Mouse (Mus musculus) liver, embryonic 16.5 days (tissue): ENCODE results near the gene Ndufb5. TPM values are rescaled to one million over a fixed set of nuclear protein-coding genes. Genes with fewer than 3 reads are reported as not detected.
"Not testable (repeated sequence)": the region's sequence is repeated elsewhere in the genome, so short reads cannot be mapped to it uniquely, and the experiment has no call there.

Experiments
- ATAC-seq: fragments of 200-750 bp; cut with Nextera tagmentation; 2 replicates; pipeline ENCODE4 v1.8.0; 2017; ENCODE audit warnings: low read depth, mild to moderate bottlenecking, moderate number of reproducible peaks, moderate library complexity
- H3K27ac ChIP-seq: fragments of 300-500 bp; sonication (generic); 2 replicates; pipeline ENCODE4 v1.5.1; 2014; ENCODE audit warnings: mild to moderate bottlenecking, low read length
- H3K27me3 ChIP-seq: fragments of 300-500 bp; sonication (generic); 2 replicates; pipeline ENCODE4 v1.6.1; 2014; ENCODE audit warnings: low read depth, low read length, mixed read lengths; ENCODE audit not compliant: control insufficient read depth, insufficient read depth
- H3K36me3 ChIP-seq: fragments of 300-500 bp; sonication (generic); 2 replicates; pipeline ENCODE4 v1.6.1; 2014; ENCODE audit warnings: mild to moderate bottlenecking; ENCODE audit not compliant: control insufficient read depth, insufficient read depth
- H3K4me1 ChIP-seq: fragments of 300-500 bp; sonication (generic); 2 replicates; pipeline ENCODE4 v1.6.1; 2014; ENCODE audit warnings: low read depth, low read length, mixed read lengths; ENCODE audit not compliant: control insufficient read depth
- H3K4me2 ChIP-seq: fragments of 300-500 bp; sonication (generic); 2 replicates; pipeline ENCODE4 v1.6.1; 2014; ENCODE audit warnings: low read depth, low read length, mixed read lengths
- H3K4me3 ChIP-seq: fragments of 300-500 bp; sonication (generic); 2 replicates; pipeline ENCODE4 v1.5.1; 2014; ENCODE audit warnings: low read depth, mild to moderate bottlenecking, low read length
- H3K9ac ChIP-seq: fragments of 300-500 bp; sonication (generic); 2 replicates; pipeline ENCODE4 v1.6.1; 2014; ENCODE audit warnings: low read depth, low read length
- H3K9me3 ChIP-seq: fragments of 300-500 bp; sonication (generic); replicated peaks from 2 replicates; pipeline ENCODE4 v1.6.1; 2016; ENCODE audit warnings: low read length; ENCODE audit not compliant: control insufficient read depth
- WGBS: fragments of 180-500 bp; shearing (Covaris S2); extraction: QIAGEN DNeasy Blood & Tissue Kit; methylation state at CpG from one replicate; pipeline ENCODE4 v1.1.7; 2014; ENCODE audit not compliant: insufficient replicate concordance; 5-methylcytosine and 5-hydroxymethylcytosine counted together
- polyA plus RNA-seq: library from polyadenylated mRNA; unstranded; fragments of >200 nt; fragmentation: Nextera tagmentation; extraction: Ambion mirVana; gene quantifications from 2 replicates; pipeline ENCODE4 v1.2.1, GENCODE M21; 2015

Gene Ndufb5
- polyA plus RNA-seq, 1 experiment from 2014 or later: 124 TPM

DNA sequence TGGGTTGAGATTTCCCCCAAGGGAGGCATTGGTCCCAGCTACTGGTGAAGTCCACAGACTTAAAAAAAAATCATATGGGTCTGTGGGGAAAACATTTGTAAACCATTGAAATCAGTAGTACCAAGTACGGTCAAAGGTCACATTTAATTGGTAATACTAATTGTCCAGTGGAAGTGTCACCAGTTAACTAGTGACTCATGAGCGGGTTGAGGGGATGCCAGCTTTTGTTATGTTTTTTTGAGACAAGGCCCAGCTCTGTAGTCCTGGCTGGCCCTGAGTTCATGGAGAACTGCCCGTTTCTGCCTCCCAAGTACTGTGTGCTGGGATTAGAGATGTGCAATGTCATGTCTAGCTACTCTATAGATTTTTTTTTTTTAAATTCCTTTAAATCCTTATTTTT lies 23.1 kb upstream of the Ndufb5 start:
- ATAC-seq: no peak
- Histone ChIP-seq H3K9me3 (no peaks in the 10 kb centered on the region), H3K27me3 (no peaks in the 10 kb centered on the region), H3K36me3 (peaks cover 49% of the 10 kb centered on the region), H3K4me2 (no peak overlapping the region), H3K4me3 (no peak overlapping the region), H3K9ac (no peak overlapping the region), H3K4me1 (peaks cover 6% of the 10 kb centered on the region), H3K27ac (no peak overlapping the region)
- WGBS: 85% methylated on average over 3 of the region's 3 CpGs

- not testable (repeated sequence) for H3K4me3 ChIP-seq, H3K4me1 ChIP-seq, H3K27me3 ChIP-seq, H3K4me2 ChIP-seq, ATAC-seq, H3K9me3 ChIP-seq, H3K9ac ChIP-seq, H3K27ac ChIP-seq
- 86% methylated on average over 6 of the region's 6 CpGs for WGBS
- peaks cover 65% of the 10 kb centered on the region for H3K36me3 ChIP-seq
Observed at GRCm38 (mm10) chr3:32717403-32717802, 19.4 kb upstream of the Ndufb5 start.

GRCm38 (mm10) chr3:32718271-32718670 lies 18.5 kb upstream of the Ndufb5 start:
- Histone ChIP-seq H3K36me3 (peaks cover 67% of the 10 kb centered on the region), H3K9me3 (no peaks in the 10 kb centered on the region), H3K27me3 (no peaks in the 10 kb centered on the region), H3K4me2 (no peak overlapping the region), H3K4me1 (no peaks in the 10 kb centered on the region), H3K4me3 (no peak overlapping the region), H3K27ac (no peak overlapping the region), H3K9ac (no peak overlapping the region)
- 88% methylated on average over 5 of the region's 5 CpGs for whole genome bisulfite sequencing
- ATAC-seq: no peak

DNA sequence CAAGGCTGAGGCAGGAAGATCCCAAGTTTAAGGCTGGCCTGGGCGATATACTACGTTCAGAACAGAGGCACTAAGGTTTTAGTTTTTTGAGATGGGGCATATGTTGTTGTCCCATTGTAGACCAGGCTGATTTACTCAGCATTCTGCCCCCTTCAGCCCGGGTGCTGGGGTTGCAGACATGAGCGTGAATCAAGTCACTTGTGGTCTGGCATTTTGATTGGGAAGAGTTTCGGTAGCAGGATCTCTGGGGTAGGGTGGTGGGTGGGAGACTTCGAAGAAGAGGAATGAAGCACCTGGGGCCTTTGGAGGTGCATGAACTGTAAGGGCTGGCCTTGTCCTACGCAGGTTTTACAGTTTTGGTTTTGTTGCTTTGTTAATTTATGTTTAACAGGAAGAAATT lies 12.6 kb upstream of the Ndufb5 start:
- Histone ChIP-seq H3K4me1 (no peaks in the 10 kb centered on the region), H3K36me3 (peaks cover 68% of the 10 kb centered on the region), H3K4me3 (no peak overlapping the region), H3K27me3 (no peaks in the 10 kb centered on the region), H3K9me3 (no peaks in the 10 kb centered on the region), H3K27ac (no peak overlapping the region), H3K4me2 (no peak overlapping the region), H3K9ac (no peak overlapping the region)
- WGBS: 84% methylated on average over 7 of the region's 7 CpGs
- no peak for ATAC-seq

DNA sequence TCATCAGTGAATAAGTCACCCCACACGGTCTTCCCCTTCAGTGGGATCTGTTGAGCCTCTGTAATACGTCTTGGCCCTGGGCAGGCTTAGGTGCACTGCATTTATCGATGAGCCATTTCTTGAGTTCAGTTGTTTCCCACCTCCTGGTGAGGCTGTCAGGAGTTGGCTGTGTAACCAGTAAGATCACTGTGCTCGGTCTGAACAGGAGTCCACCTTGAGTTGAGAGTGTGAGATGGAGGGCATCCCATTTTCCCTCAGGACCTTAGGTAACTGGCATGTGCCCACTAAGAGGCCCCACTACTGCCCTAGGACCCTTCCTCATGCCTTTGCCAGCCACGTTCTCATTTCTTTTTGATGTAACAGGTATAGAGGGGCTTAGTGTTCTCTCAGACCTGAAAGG lies 10.8 kb upstream of the Ndufb5 start:
- Histone ChIP-seq H3K36me3 (peaks cover 59% of the 10 kb centered on the region), H3K27ac (no peak overlapping the region), H3K4me1 (no peaks in the 10 kb centered on the region), H3K4me2 (no peak overlapping the region), H3K9me3 (no peaks in the 10 kb centered on the region), H3K9ac (no peak overlapping the region), H3K4me3 (no peak overlapping the region), H3K27me3 (no peaks in the 10 kb centered on the region)
- 82% methylated on average over 5 of the region's 5 CpGs for WGBS
- no peak for ATAC-seq

DNA sequence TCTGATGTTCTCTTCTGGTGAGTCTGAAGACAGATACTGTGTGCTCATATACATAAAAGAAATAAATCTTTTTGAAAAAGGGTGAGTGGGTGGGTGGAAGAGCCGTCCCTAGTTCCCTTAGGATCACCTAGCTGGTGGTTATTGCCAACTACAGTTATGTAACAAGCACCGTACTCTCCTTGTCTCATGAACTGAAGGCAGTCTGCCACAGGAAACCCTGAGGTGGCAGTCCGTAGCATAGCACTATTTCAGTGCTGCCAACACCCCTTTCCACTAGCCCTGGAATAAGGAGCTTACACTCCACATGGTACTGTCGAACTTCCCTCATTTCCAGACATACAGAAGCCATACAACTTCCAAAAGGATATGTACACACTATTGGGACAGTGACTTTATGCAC lies 8.9 kb upstream of the Ndufb5 start:
- no peaks in the 10 kb centered on the region for H3K9me3 ChIP-seq
- H3K9ac ChIP-seq: no peak overlapping the region
- no peak overlapping the region for H3K4me2 ChIP-seq
- WGBS: 78% methylated on average over 4 of the region's 4 CpGs
- ATAC-seq: no peak
- H3K27me3 ChIP-seq: no peaks in the 10 kb centered on the region
- no peak overlapping the region for H3K27ac ChIP-seq
- no peaks in the 10 kb centered on the region for H3K4me1 ChIP-seq
- H3K36me3 ChIP-seq: peaks cover 58% of the 10 kb centered on the region
- H3K4me3 ChIP-seq: no peak overlapping the region

- Histone ChIP-seq H3K4me3 (peak within 1 kb of the TSS; percentile 91), H3K27me3 (no peaks in the 10 kb centered on the region), H3K36me3 (peaks cover 7% of the 10 kb centered on the region), H3K9me3 (no peaks in the 10 kb centered on the region), H3K4me2 (peak within 1 kb of the TSS; percentile 90), H3K4me1 (peaks cover 18% of the 10 kb centered on the region), H3K27ac (peak within 1 kb of the TSS; percentile 72), H3K9ac (peak within 1 kb of the TSS; percentile 81)
- peak; percentile 4 for ATAC-seq
- under 1% methylated on average over 31 of the region's 31 CpGs for WGBS
Observed at GRCm38 (mm10) chr3:32737172-32737655, 424 bp downstream of the Ndufb5 start, which contains the start of gene Mrpl47. Mrpl47 (minus strand) TSS chr3:32737605.

GRCm38 (mm10) chr3:32738549-32738948 lies 1.8 kb downstream of the Ndufb5 start:
- no peaks in the 10 kb centered on the region for H3K36me3 ChIP-seq
- no peaks in the 10 kb centered on the region for H3K27me3 ChIP-seq
- peaks cover 18% of the 10 kb centered on the region for H3K4me1 ChIP-seq
- no peak overlapping the region for H3K9ac ChIP-seq
- 83% methylated on average over 5 of the region's 5 CpGs for WGBS
- H3K27ac ChIP-seq: no peak overlapping the region
- no peak overlapping the region for H3K4me2 ChIP-seq
- no peak overlapping the region for H3K4me3 ChIP-seq
- H3K9me3 ChIP-seq: no peaks in the 10 kb centered on the region
- no peak for ATAC-seq

- ATAC-seq: no peak
Observed at GRCm38 (mm10) chr3:32742276-32742780, 5.5 kb downstream of the Ndufb5 start.

More at GRCm38 (mm10) chr3:32742276-32742780, 5.5 kb downstream of the Ndufb5 start:
- peaks cover 11% of the 10 kb centered on the region for H3K36me3 ChIP-seq
- no peak overlapping the region for H3K27ac ChIP-seq
- no peak overlapping the region for H3K9ac ChIP-seq
- H3K4me3 ChIP-seq: no peak overlapping the region
- H3K4me1 ChIP-seq: peaks cover 10% of the 10 kb centered on the region
- 52% methylated on average over 2 of the region's 2 CpGs for WGBS
- H3K4me2 ChIP-seq: no peak overlapping the region
- no peaks in the 10 kb centered on the region for H3K27me3 ChIP-seq
- no peaks in the 10 kb centered on the region for H3K9me3 ChIP-seq
